Mouse (Mus musculus) liver, postnatal 0 days (tissue): ENCODE measurements around the gene Kdm2a. TPM values are rescaled to one million over a fixed set of nuclear protein-coding genes. Genes with fewer than 3 reads are reported as not detected.
A peak's percentile ranks its signal among the peaks of the same experiment; 100 is the strongest.

Experiments used
- ATAC-seq: fragments of 200-750 bp; cut with Nextera tagmentation; 2 replicates; pipeline ENCODE4 v1.8.0; 2017; ENCODE audit warnings: mild to moderate bottlenecking, moderate library complexity
- DNase-seq: peaks from one replicate; pipeline ENCODE4 v3.0.0-alpha.2; 2016
- H3K27ac ChIP-seq: fragments of 300-500 bp; sonication (generic); 2 replicates; pipeline ENCODE4 v1.5.1; 2014; ENCODE audit warnings: antibody characterized with exemption, moderate library complexity, mild to moderate bottlenecking, low read depth
- H3K27me3 ChIP-seq: fragments of 300-500 bp; sonication (generic); 2 replicates; pipeline ENCODE4 v1.6.1; 2014; ENCODE audit warnings: low read length, control low read depth, mixed read lengths; ENCODE audit not compliant: insufficient read depth
- H3K36me3 ChIP-seq: fragments of 300-500 bp; sonication (generic); replicated peaks from 2 replicates; pipeline ENCODE4 v1.6.1; 2014; ENCODE audit warnings: mild to moderate bottlenecking, control low read depth, low read length, moderate library complexity, mixed read lengths; ENCODE audit not compliant: insufficient read depth
- H3K4me1 ChIP-seq: fragments of 300-500 bp; sonication (generic); 2 replicates; pipeline ENCODE4 v1.6.1; 2014; ENCODE audit warnings: antibody characterized with exemption, mild to moderate bottlenecking, control low read depth; ENCODE audit not compliant: insufficient read depth
- H3K4me2 ChIP-seq: fragments of 300-500 bp; sonication (generic); 2 replicates; pipeline ENCODE4 v1.6.1; 2014; ENCODE audit warnings: low read depth, mild to moderate bottlenecking, low read length, moderate library complexity, mixed read lengths
- H3K4me3 ChIP-seq: fragments of 300-500 bp; sonication (generic); 2 replicates; pipeline ENCODE4 v1.5.1; 2014; ENCODE audit warnings: low read depth, low read length
- H3K9ac ChIP-seq: fragments of 300-500 bp; sonication (generic); replicated peaks from 2 replicates; pipeline ENCODE4 v1.6.1; 2014; ENCODE audit warnings: mild to moderate bottlenecking, moderate library complexity
- H3K9me3 ChIP-seq: fragments of 300-500 bp; sonication (generic); 2 replicates; pipeline ENCODE4 v1.6.1; 2016; ENCODE audit warnings: mild to moderate bottlenecking, control low read depth, low read length, mixed read lengths
- CTCF ChIP-seq: sonication (generic); IDR thresholded peaks from 2 replicates; pipeline ENCODE4 v1.5.1; 2016; ENCODE audit warnings: antibody characterized with exemption, low read depth
- EP300 ChIP-seq: IDR thresholded peaks from 2 replicates; pipeline ENCODE4 v1.6.1; 2016; ENCODE audit warnings: antibody characterized with exemption, low read depth, mild to moderate bottlenecking
- WGBS: fragments of 180-500 bp; shearing (Covaris S2); extraction: QIAGEN DNeasy Blood & Tissue Kit; methylation state at CpG from one replicate; pipeline ENCODE4 v1.1.7; 2014; ENCODE audit not compliant: insufficient replicate concordance; 5-methylcytosine and 5-hydroxymethylcytosine counted together
- polyA plus RNA-seq: library from polyadenylated mRNA; unstranded; fragments of >200 nt; fragmentation: Nextera tagmentation; extraction: Ambion mirVana; gene quantifications from 2 replicates; pipeline ENCODE4 v1.2.1, GENCODE M21; 2015

Kdm2a gene
- polyA plus RNA-seq, 1 experiment from 2014 or later: 7.8 TPM

DNA sequence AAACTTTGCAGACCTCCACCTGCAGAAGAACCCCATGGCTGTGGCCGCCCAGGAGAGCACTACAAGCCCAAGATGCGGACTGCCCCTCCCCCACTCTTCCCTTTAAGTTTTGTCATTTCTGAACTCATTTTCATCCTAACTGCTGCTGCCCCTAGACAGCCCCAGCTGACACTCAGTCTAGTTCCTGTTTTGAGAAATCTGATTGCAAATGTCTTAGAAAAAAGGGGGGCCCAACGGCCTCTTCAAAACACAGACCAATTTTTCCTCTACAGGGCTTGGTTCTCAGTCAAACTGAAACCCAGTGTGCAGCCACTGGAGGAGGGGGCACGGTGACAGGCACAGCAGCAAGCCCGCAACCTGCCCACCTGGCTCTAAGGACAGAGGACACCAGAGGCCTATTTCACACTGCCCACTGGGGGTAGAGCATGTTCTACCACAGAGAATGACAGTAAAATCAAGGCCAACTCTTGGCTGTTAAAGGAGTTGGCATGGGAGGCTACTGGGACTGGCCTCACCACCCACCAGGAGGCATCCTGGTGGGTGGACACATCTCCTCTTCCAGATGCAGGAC is 93.7 kb downstream of the Kdm2a start:
- H3K9ac ChIP-seq: peak overlapping the region; percentile 99
- 33% methylated on average over 5 of the region's 5 CpGs for WGBS
- H3K36me3 ChIP-seq: no peaks in the 10 kb centered on the region; the same call in 1 of the 2 replicates
- no peaks in the 10 kb centered on the region for H3K9me3 ChIP-seq
- no peaks in the 10 kb centered on the region for H3K27me3 ChIP-seq
- H3K4me1 ChIP-seq: peaks cover 47% of the 10 kb centered on the region
- H3K4me2 ChIP-seq: peak overlapping the region; percentile 87
- ATAC-seq: no peak
- TF ChIP-seq EP300 (no peak), CTCF (no peak)
- peak; percentile 54 for DNase-seq
- peak overlapping the region; percentile 92 for H3K4me3 ChIP-seq
- H3K27ac ChIP-seq: peak overlapping the region; percentile 88

DNA sequence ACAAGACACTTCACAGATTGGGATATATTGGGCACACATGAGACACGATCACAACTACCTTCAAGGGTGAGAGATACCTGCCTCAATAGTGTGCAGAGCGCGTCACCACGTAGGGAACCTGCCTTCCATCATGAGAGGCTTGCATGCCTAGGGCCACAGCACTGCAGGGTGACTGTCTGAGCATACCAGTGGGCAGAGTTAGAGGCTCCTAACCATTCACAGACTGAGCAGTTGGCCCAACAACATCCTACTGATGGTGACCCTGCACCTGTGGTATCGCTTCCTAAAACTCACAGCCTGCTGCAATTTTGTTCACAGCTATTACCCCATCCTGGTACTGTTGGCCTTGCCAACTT is 94.5 kb downstream of the Kdm2a start:
- Histone ChIP-seq H3K36me3 (peaks cover 3% of the 10 kb centered on the region; the same call in 1 of the 2 replicates), H3K4me2 (peak overlapping the region; percentile 87), H3K4me3 (peak overlapping the region; percentile 92), H3K9me3 (no peaks in the 10 kb centered on the region), H3K4me1 (peaks cover 52% of the 10 kb centered on the region), H3K27ac (peak overlapping the region; percentile 88), H3K9ac (no peak overlapping the region), H3K27me3 (no peaks in the 10 kb centered on the region)
- DNase-seq (no peak), ATAC-seq (no peak)
- TF ChIP-seq EP300 (no peak), CTCF (no peak)
- WGBS: 73% methylated on average over 5 of the region's 5 CpGs

- DNase-seq: no peak
- peak overlapping the region; percentile 87 for H3K4me2 ChIP-seq
- H3K27ac ChIP-seq: peak overlapping the region; percentile 88
- no peaks in the 10 kb centered on the region for H3K27me3 ChIP-seq
- H3K9ac ChIP-seq: peak overlapping the region; percentile 46
- peak overlapping the region; percentile 92 for H3K4me3 ChIP-seq
- 29% methylated on average over 7 of the region's 7 CpGs for WGBS
- peaks cover 6% of the 10 kb centered on the region; the same call in 1 of the 2 replicates for H3K36me3 ChIP-seq
- no peaks in the 10 kb centered on the region for H3K9me3 ChIP-seq
- TF ChIP-seq CTCF: no peak
- no peak for TF ChIP-seq EP300
- no peak for ATAC-seq
- H3K4me1 ChIP-seq: peaks cover 57% of the 10 kb centered on the region
Measured at GRCm38 (mm10) chr19:4302936-4303639, 95.0 kb downstream of the Kdm2a start.

GRCm38 (mm10) chr19:4301735-4302651 is 96.1 kb downstream of the Kdm2a start:
- ATAC-seq (no peak), DNase-seq (peak; percentile 74)
- H3K9ac ChIP-seq: peak overlapping the region; percentile 46
- no peaks in the 10 kb centered on the region for H3K9me3 ChIP-seq
- peaks cover 6% of the 10 kb centered on the region; the same call in 1 of the 2 replicates for H3K36me3 ChIP-seq
- peak overlapping the region; percentile 87 for H3K4me2 ChIP-seq
- H3K4me1 ChIP-seq: peaks cover 68% of the 10 kb centered on the region
- peak overlapping the region; percentile 88 for H3K27ac ChIP-seq
- no peaks in the 10 kb centered on the region for H3K27me3 ChIP-seq
- TF ChIP-seq EP300 (no peak), CTCF (no peak)
- 34% methylated on average over 21 of the region's 21 CpGs for WGBS
- H3K4me3 ChIP-seq: peak overlapping the region; percentile 92

DNA sequence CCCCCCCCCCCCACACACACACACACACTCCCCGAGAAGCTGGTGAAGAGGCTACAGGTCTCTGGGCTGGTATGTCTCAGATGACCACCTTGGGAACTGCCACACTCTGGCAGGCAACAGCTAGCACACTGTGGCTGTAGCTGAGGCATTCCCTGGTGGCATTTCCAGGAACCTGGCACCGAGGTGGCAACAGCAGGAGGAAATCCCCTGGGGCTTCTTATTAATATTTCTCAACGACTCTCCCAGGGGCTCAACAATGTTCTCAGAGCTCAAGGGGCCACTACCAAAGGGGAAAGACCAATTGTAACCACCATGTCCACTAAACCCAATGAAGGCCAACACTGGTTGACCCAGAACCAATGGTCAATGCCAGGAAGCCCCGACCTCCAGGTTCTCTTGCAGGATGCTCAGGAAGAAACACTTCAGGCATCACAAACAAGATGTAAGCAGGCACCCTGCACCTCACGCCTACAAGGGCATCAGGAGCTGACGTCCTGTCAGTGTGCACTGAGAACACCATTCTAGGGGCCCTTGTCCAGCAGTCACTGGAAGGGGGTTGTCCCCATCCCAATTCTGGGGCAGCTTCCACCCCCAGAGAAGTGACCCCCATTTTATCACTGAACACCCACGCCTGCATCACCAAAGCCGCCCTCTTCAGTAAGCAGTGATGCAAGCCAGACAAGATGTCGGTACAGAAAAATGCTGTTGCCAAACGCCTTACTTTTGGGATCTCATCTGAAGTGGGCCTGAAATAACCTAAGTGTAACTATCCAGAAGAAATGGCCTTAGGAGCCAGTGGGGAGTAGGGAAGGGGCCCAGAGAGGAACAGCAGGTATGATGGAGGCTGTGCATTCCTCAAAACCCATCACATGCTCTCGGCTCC is 97.0 kb downstream of the Kdm2a start:
- H3K4me3 ChIP-seq: peak overlapping the region; percentile 28
- no peak for DNase-seq

More for the DNA sequence above, 97.0 kb downstream of the Kdm2a start:
- Histone ChIP-seq H3K27me3 (no peaks in the 10 kb centered on the region), H3K36me3 (peaks cover 10% of the 10 kb centered on the region; the same call in 1 of the 2 replicates), H3K9me3 (no peaks in the 10 kb centered on the region), H3K9ac (peak overlapping the region; percentile 46), H3K4me2 (peak overlapping the region; percentile 87), H3K27ac (peak overlapping the region; percentile 88), H3K4me1 (peaks cover 71% of the 10 kb centered on the region)
- TF ChIP-seq CTCF (no peak), EP300 (no peak)
- no peak for ATAC-seq
- WGBS: 48% methylated on average over 11 of the region's 11 CpGs
